Mouse (Mus musculus) T-cell, adult 2 months (primary cell): Measurements from ENCODE around the gene Faf1.

Experiments used
- DNase-seq: peaks from one replicate; pipeline ENCODE4 v3.0.0; 2022; ENCODE audit warnings: low spot score

The Faf1 gene

DNA sequence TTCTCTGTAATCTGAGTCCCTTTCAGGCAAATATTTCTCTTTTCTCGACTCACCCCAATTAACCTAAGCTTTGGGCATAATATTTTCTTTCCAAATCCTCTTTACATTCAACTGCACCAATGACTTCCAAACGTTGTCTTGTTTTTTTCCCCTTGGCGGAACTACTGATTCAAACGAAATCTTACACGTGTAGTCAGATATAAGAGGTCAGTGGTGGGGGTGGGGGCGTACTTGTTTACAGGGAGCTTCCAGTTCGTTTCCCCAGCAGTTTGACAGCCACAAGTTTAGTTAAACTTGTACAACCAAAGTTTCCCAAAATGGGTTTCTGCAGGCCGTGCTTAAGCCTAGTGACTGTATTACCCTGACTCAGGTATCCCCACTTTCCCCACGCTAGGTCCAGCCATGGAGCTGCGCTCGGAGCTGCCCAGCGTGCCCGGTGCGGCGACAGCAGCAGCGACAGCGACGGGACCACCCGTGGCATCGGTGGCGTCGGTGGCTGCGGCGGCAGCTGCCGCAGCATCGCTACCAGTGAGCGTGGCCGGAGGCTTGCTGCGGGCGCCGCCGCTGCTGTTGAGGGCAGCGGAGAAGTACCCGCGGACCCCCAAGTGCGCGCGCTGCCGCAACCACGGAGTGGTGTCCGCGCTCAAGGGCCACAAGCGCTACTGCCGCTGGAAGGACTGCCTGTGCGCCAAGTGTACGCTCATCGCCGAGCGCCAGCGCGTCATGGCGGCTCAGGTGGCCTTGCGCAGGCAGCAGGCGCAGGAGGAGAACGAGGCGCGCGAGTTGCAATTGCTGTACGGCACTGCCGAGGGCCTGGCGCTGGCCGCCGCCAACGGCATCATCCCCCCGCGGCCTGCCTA lies 303.3 kb downstream of the Faf1 start:
- no peak for DNase-seq

DNA sequence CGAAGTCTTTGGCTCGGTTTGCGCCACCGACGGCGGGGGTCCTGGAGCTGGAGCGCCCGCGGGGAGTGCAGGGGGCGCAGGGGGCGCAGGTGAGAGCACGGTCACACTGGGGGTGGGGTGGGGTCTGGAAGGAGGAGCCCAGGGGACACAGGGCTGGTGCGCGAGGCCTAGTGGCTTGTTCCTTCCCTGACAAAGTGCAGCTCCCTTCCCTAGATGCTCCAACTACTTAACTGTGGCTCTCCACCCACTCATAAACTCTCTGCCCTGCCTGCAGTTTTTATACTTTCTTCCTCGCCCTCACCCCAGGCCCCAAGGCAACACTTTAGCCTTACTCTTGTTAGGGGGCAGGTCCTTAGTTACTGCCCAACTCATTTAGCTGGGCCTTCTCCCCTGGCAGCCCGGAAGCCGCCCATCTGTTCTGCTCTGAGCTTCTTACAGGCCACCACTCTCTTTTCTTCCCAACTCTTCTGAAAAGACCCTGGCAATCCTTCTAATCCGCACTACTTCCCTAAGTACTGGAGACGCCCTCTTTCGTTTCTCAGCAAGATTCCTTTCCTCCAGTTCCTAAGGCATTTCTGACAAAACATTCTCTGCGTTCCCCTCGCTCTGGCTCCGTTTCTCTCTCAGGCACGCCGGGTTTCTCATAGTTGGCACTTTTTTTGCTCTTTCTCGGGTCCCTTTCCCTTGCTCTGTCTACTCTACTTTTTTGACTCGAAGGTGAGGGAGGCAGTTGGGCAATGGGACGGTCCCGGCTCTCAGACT lies 304.1 kb downstream of the Faf1 start:
- DNase-seq, result no peak

DNA sequence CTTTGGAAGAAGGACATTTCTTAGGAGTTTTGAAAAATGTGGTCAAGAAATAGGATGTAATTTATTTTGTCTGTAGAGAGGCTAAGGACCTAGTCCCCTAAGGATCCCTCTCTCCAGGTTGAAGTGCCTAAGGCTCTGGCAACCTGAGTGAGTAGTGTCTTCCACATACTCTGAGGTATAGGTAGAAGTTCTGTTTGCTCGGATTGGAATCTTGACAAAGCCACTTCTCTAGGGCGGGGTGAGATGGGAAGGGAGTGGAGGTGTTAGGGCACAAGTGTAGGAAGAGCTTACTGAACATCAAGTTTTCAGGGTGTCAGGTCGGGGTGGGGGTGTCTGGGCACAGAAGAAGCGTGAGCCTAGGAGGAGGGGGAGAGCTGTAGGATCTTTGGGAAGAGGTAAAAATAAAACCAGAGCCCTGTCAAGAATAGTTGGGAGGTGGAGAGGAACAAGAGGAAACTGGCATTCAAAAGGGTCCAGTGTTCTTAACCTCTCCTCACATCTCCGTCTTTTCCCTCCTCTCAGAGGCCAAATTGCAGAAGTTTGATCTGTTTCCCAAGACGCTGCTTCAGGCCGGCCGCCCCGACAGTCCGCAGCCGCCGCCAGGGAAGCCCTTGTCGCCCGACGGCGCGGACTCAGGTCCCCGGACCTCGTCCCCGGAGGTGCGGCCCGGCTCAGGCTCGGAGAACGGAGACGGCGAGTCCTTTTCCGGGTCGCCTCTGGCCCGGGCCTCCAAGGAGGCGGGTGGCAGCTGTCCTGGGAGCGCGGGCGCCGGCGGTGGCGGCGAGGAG lies 304.9 kb downstream of the Faf1 start:
- DNase-seq, result no peak

DNA sequence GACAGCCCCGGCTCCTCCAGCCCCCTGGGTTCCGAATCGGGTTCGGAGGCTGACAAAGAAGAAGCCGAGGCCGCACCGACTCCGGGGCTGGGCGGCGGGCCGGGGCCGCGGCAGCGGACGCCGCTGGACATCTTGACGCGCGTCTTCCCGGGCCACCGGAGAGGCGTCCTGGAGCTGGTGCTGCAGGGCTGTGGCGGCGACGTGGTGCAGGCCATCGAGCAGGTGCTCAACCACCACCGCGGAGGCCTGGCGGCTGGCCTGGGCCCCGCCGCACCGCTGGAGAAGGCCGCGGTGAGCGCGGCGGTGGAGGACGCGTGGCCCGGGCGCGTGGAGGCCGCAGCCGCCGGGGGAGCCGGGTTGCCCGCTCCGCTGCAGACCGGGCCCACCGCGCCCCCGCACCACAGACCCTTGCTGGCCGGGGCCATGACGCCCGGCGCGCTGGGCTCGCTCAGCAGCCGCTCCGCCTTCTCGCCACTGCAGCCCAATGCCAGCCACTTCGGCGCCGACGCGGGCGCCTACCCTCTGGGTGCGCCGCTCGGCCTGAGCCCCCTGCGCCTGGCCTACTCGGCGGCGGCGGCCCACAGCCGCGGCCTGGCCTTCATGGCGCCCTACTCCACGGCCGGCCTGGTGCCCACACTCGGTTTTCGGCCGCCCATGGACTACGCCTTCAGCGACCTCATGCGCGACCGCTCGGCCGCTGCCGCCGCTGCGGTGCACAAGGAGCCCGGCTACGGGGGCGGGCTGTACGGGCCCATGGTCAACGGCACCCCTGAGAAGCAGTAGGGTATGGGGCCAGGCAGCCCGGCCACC lies 305.7 kb downstream of the Faf1 start:
- DNase-seq, result no peak

DNA sequence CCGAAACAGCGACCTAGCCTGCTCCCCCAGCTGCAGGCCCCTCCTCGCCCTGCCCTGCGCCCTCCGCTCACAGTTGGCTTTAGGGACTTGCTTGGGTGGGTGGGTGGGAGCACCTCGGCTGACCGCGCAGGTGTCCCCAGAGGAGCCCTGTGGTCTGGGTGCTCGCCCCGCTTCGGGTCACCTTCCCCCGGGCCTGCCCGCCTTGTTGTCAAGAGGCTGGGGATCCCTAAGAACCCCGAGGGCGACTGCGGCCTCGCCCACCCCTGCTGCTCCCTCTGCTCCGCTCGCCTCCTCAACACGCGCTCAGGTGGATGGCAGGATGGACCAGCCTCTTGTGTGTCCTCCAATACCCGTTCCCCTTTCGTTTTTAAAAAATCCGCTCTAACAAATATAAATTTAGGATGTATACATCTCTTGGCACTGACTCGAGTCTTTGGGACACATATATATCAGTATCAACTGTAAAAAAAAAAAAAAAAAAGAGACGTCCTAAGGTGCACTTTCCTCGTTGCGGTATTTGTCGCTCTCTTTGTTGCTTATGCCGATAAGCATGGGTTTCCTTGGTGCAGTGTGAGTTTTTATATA lies 306.4 kb downstream of the Faf1 start:
- no peak for DNase-seq

DNA sequence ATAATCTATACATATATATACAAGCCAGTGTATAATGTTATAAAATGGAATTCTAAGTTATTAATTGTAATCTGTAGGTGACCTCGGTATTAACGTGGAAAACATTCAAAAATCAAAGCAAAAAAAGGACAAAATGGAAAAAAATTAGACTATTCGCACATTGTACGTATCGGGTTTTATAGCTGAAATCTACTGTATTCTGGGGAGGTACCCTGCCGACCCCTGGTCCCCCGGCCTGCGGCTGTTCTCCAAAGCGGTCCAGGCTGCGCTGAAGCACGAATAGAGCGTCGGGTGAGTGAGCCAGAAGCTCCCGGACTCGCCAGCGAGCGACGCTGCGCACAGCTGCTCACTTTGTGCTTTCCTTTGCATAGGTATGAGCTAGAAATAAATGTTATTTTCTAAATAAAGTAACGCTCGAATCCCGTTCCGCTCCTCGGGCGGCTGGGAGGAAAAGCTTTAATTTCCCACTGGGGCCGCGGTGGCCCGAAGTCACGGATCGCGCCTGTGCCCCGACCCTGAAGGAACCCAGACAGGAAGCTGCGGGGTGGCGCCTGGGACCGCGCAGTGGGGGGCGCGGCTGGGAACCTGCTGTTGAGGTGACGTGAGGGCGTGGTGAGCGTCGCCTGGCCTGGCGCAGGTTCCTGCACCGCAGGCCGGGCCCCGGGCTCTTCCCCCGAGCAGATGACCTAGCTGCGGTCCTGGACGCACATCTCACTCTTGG lies 307.1 kb downstream of the Faf1 start:
- no peak for DNase-seq

DNA sequence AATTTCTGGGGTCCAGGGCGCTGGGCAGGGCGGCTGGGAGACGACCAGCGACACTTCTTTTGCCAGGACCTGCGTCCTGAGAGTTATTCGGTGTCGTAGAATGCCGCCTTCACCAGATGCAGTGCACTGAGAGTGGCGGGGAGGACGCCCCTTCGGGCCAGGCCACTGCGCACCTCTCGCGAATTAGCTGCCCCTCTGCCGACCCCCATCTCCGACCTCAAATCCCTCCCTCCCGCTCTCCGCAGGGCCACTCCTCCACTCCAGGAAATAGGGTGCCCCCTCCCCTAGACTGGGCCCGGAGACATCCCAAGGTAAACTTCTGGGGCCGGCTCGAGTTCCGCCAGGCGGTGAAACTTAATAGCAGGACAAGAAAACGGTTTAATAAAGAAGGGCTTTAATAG lies 307.6 kb downstream of the Faf1 start:
- no peak for DNase-seq

DNA sequence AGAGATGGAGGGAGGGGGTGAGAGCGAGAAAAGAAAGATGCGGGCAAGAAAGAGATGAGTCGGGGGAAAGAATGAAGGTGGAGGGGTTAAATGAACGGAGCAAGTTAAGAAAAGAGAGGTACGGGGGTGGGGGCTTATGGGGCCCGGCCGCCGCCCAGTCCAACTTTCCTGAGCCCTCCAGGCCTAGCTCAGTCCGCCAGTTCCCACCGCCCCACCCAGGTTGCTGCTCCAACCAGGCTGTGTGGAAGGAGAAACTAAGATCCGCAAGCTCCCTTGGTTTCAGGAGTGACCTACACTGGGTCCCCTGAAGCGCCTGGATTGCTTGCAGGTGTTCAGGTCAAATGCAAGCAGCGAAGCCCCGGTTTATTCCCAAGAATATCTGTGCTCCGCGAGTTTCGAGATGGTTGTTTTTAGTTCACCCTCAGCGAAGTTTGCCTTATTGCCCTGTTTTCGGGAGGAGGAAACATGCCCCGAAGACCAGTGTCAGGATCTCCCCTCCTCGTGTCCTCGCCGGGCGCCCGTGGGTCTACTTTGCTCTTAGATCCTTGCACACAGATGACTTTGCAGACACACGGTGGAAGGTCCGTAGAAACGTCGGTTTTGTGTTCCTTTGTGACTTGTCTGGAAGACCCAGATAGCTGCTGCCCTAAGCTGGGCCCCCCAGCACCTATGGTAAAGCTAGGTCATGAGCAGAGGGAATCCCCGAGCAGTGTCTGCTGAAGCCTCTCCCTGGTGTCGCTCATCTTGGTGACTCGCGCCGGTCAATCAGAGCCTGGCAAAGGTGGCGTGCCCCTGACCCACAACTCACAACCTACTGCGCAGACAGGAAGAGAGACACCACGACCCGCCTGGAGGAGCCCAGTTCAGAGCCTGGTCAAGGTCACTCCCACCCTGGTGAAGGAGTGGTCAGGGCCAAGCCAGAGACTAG lies 308.4 kb downstream of the Faf1 start:
- DNase-seq, result no peak

DNA sequence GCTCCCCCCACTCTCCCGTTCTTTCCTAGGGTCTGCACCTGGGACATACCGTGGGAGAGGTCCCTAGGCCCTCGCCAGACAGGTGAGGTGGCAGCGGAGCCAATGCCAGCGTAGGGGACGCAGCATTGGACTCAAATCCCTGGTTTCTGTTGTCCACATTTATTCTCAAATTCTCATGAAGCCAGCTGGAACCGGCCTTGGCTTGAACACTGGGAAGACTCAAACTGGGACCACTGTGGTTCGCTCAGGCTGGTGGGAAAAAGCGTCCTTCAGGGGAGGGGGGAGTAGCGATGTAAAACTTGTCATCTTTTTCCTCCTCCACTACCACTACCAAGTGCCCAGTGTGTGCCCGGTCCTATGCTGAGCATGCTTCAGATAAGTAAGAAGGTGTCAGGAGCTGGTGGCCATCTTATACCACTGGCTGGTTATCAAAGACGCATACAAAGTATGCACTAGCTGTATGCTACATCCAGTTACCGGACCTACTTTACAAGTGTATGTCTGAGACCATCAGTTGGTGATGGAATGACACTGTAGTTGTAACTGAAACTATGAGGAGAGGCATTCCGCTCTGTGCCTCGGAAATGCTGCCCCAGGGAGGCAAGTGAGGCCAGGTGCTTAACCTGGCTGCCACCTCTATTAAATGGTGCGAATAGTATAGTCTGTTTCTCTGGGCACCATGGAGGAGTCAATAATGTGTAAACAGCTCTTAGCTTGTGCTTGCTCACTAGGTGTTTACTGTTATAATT lies 309.2 kb downstream of the Faf1 start:
- DNase-seq, result no peak

DNA sequence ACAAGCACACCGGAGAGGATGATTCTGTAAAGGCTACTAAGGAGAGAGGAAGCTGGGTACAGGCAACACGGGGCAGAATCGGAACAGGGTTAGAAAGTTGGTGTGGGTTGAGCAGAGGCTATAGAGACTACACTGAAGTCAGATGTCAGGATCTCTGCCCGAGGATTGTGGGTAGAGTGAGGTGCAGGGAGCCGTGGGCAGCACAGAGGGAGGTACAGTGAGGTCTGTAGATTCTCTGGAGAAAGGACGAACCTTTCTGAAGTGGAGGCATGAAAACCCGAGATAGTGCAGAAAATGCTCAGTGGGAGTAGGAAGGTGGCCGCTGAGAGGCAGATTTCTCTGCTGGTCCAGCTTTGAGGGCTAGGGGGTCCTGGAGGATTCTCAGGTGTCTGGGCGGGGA lies 309.9 kb downstream of the Faf1 start:
- DNase-seq, result no peak

DNA sequence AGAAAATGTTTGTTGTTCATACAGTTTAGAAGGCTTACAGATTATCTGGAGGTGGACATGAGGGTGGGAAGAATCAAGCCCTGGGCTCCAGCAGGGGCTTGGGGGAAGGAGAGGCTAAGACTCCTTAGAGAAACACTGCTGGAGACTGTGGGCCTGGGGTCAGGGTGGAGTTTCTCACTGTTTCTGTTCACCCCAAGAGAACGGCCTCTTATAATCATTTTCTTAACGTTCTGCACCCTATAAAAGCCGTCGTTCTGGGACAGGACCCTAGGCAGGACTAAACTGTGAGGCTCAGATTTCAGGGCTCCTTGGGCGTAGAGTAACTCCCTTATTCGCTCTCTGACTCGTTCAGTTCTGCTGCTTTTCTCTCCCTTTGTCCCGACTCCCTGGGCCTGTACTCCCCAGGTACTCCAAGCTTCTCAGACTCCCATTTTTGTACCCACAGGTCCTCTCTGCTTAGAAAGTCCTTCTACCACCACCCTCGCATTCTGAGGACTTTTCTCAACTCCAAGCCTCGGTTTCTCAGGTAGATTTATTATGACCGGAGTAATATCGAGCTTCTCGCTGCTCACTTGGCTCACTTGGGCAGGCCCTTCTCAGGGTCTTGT lies 310.5 kb downstream of the Faf1 start:
- DNase-seq, result no peak

DNA sequence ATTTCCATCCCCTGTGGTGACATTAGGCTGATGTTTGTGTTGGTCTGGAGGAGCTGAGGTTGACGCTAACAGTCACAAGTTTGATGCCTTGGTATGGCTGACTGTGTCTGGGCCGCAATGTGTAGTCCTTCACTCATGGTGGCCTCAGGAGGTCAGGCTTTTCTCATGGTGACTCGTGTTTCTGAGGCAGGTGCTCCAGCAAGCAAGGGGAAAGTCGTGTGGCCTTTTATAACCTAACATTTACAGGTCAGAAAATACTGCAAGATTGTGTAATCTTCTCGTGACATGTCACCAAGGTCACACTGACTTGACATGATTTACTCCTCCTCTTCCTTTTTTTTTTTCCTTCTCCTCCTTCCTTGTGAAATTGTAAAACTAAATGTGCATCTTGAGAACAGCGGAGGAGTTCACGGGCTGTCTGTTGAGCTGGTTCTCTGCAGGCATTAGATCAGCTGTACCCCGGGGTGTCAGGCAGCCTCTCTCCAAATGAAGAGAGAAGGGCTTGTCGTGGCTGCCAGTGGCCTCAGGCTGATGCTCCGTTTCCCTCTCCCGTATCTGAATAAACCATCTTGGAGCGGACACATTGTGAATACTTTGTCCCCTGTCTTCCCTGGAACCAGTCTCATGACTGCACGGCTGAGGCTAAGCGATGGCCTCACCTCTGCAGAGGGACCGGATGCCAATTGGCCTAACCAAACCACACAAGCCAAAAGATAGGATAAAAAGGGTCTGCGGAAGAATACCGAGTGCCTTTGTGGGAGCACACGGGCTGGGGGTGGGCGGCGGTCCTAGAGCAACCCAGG lies 311.4 kb downstream of the Faf1 start:
- no peak for DNase-seq

DNA sequence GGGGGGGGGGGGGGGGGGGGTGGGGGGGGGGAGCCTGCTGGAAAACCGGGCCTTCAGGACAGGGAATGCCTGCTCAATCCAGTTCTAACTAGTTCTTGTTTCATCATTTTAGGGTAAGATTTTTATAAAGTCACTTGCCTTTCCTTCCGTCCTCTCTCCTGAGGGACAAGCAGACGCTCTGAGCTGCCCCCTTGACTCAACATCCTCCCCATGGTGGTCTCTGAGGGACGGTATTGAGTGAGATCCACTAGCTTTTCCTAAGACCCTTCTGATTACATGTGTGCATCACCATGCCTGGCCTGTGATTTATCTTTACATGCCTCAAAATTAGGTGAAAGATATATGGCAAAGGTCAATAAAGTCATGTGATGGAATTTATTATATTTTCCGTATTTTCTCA lies 312.0 kb downstream of the Faf1 start:
- DNase-seq, result no peak

DNA sequence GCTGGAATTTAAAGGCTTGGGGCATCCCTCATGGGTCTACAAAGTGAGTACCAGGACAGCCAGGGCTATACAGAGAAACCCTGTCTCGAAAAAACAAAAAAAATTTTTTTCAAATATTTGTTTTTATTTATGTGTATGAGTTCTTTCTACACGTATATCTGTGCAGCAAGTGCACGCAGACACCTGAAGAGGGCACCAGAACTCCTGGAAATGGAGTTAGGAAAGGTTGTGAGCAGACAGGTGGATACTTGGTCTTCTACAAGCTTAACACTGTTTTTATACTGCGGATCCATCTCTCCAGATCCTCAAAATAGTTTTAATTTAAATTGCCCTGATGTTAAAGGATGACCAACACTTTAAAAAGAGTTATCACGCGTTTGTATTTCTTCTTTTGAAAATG lies 312.8 kb downstream of the Faf1 start:
- DNase-seq, result no peak

DNA sequence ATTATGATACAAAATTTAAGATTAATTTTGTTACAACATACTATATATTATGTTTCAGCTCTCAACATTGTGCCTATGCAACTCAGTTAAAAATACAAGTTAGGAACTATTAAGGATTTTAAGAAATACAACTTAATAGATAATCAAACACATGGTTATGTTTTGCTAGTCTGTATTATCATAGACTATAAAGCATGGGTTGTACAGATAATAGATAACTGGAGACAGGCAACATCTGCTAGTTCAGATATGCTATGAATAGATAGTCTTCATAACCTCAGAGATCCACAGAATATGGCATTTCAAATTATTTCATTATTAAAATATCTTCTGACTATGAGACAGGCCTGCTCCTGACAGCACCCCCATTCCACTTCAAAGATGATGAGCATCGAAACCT lies 329.7 kb downstream of the Faf1 start:
- DNase-seq, result no peak
